Mouse (Mus musculus) bone marrow, adult 2 months (tissue): Measurements from ENCODE around the gene Erf. TPM values are rescaled to one million over a fixed set of nuclear protein-coding genes. Genes with fewer than 3 reads are reported as not detected.
A peak's percentile ranks its signal among the peaks of the same experiment; 100 is the strongest.
"Not testable (repeated sequence)": the region's sequence is repeated elsewhere in the genome, so short reads cannot be mapped to it uniquely, and the experiment has no call there.

Experiments
- H3K27ac ChIP-seq: fragments of 200-500 bp; 2 replicates; pipeline ENCODE4 v1.5.1; 2012; ENCODE audit warnings: low read depth, mild to moderate bottlenecking, control low read depth, inconsistent platforms, low read length; ENCODE audit not compliant: control insufficient read depth, poor library complexity, insufficient read depth
- H3K4me1 ChIP-seq: fragments of 200-500 bp; 2 replicates; pipeline ENCODE4 v1.6.1; 2011; ENCODE audit warnings: low read length; ENCODE audit not compliant: control insufficient read depth, insufficient read depth
- H3K4me3 ChIP-seq: fragments of 200-500 bp; replicated peaks from 2 replicates; pipeline ENCODE3; 2011; ENCODE audit warnings: mild to moderate bottlenecking, low read depth, low read length, control low read depth; ENCODE audit not compliant: control insufficient read depth
- CTCF ChIP-seq: fragments of 200-500 bp; IDR thresholded peaks from 2 replicates; pipeline ENCODE4 v1.5.1; 2011; ENCODE audit warnings: low read length, control low read depth; ENCODE audit not compliant: control insufficient read depth, insufficient read depth
- POLR2A ChIP-seq: fragments of 200-500 bp; IDR thresholded peaks from 2 replicates; pipeline ENCODE4 v1.6.1; 2011; ENCODE audit warnings: low read depth, mild to moderate bottlenecking, control low read depth, low read length, borderline replicate concordance; ENCODE audit not compliant: control insufficient read depth
- WGBS: fragments of 180-500 bp; shearing (Covaris S2); methylation state at CpG from one replicate; pipeline ENCODE4 v1.1.7; 2018; 5-methylcytosine and 5-hydroxymethylcytosine counted together
- polyA plus RNA-seq: library from polyadenylated mRNA; stranded (reverse); fragments of >200 nt; gene quantifications from 2 replicates; pipeline ENCODE4 v1.2.4, GENCODE M21; 2011; ENCODE audit warnings: low replicate concordance; ENCODE audit not compliant: missing spikeins, insufficient read depth, insufficient read length

Erf gene
- polyA plus RNA-seq, 1 experiment, result 14.6 TPM

GRCm38 (mm10) chr7:25267751-25268463 is 17.3 kb upstream of the Erf start:
- H3K4me3 ChIP-seq, result peak overlapping the region; percentile 82
- peaks cover 10% of the 10 kb centered on the region for H3K4me1 ChIP-seq
- TF ChIP-seq POLR2A (peak; percentile 26; the same call in 1 of the 2 replicates), CTCF (0 out of 2 replicates have a peak, but pooled peaks have one; percentile 7)
- H3K27ac ChIP-seq, result peak overlapping the region; percentile 94
- under 1% methylated on average over 33 of the region's 33 CpGs for WGBS

GRCm38 (mm10) chr7:25267301-25267750 is 16.8 kb upstream of the Erf start, which contains the start of gene Cic:
Gene Cic, plus strand, starts transcription at chr7:25267704.
- WGBS, result under 1% methylated on average over 29 of the region's 29 CpGs
- Histone ChIP-seq H3K4me3 (peak within 1 kb of the TSS; percentile 82), H3K4me1 (peaks cover 10% of the 10 kb centered on the region), H3K27ac (peak within 1 kb of the TSS; percentile 94)
- no peak for TF ChIP-seq CTCF
- TF ChIP-seq POLR2A, result peak; percentile 57; the same call in 1 of the 2 replicates

GRCm38 (mm10) chr7:25266180-25266962 is 15.8 kb upstream of the Erf start:
- Histone ChIP-seq H3K27ac (no peak overlapping the region), H3K4me1 (peaks cover 10% of the 10 kb centered on the region)

GRCm38 (mm10) chr7:25265743-25266142 is 15.2 kb upstream of the Erf start:
- WGBS, result 52% methylated on average over 5 of the region's 5 CpGs
- H3K4me3 ChIP-seq, H3K4me1 ChIP-seq, H3K27ac ChIP-seq: not testable (repeated sequence)

More at GRCm38 (mm10) chr7:25266180-25266962, 15.8 kb upstream of the Erf start:
- WGBS, result 80% methylated on average over 8 of the region's 8 CpGs
- no peak overlapping the region for H3K4me3 ChIP-seq
- TF ChIP-seq POLR2A (no peak), CTCF (no peak)

GRCm38 (mm10) chr7:25263968-25264870 is 13.7 kb upstream of the Erf start:
- no peak overlapping the region for H3K4me3 ChIP-seq
- peaks cover 1% of the 10 kb centered on the region; the same call in 1 of the 2 replicates for H3K4me1 ChIP-seq
- WGBS, result 75% methylated on average over 17 of the region's 17 CpGs
- TF ChIP-seq POLR2A (no peak), CTCF (no peak)
- no peak overlapping the region for H3K27ac ChIP-seq

GRCm38 (mm10) chr7:25261896-25262295 is 11.3 kb upstream of the Erf start:
- no peak overlapping the region for H3K27ac ChIP-seq
- WGBS, result 62% methylated on average over 1 of the region's 1 CpGs
- H3K4me3 ChIP-seq, result no peak overlapping the region
- peaks cover under 1% of the 10 kb centered on the region; the same call in 1 of the 2 replicates for H3K4me1 ChIP-seq
- TF ChIP-seq CTCF, result no peak
- TF ChIP-seq POLR2A, result no peak

GRCm38 (mm10) chr7:25251822-25252221 is 1.3 kb upstream of the Erf start:
- TF ChIP-seq CTCF (no peak), POLR2A (no peak)
- Histone ChIP-seq H3K4me1 (no peaks in the 10 kb centered on the region), H3K27ac (no peak overlapping the region), H3K4me3 (no peak overlapping the region)
- WGBS, result 37% methylated on average over 8 of the region's 8 CpGs
